Mouse (Mus musculus) liver, embryonic 14.5 days (tissue): Measurements from ENCODE around the gene Nap1l5.

Experiments used
- CTCF ChIP-seq: IDR thresholded peaks from 2 replicates; pipeline ENCODE4 v1.5.1; 2016; ENCODE audit warnings: antibody characterized with exemption, low read depth, control low read depth
- EP300 ChIP-seq: IDR thresholded peaks from 2 replicates; pipeline ENCODE4 v1.6.1; 2016; ENCODE audit warnings: antibody characterized with exemption, low read depth

- TF ChIP-seq EP300 (no peak), CTCF (no peak)
Observed at GRCm38 (mm10) chr6:58922511-58922910, 15.6 kb upstream of the Nap1l5 start.
